ENCODE assay signal across 27 mouse cellular contexts in the genomic region with DNA sequence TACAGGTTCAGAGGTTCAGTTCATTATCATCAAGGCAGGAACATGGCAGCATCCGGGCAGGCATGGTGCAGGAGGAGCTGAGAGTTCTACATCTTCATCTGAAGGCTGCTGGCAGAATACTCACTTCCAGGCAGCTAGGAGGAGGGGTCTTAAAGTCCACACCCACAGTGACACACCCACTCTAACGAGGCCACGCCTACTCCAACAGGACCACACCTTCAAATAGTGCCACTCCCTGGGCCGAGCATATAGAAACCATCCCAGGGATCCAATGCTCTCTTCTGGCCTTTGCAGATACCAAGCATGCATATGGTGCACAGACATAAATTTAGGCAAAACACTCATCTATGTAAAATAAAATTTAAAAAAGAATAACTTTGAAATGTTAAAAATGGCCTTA.
DNase-seq lines count a peak whose midpoint lies in the region; ATAC-seq and TF ChIP-seq lines count a peak whose summit lies in the region.
"Had no signal": no experiment of that assay in that cellular context is flagged by ENCODE, and none has a peak within 500 bp of the region (broad histone marks: within the 10 kb centered on the region; RNA-seq: fewer than 3 reads in every experiment).

No protein-coding gene starts in this region.

- intact Hi-C loops in heart, postnatal 36 days (cut with DNase I) = no loop called here

- H3K36me3 ChIP-seq in heart, embryonic 10.5 days = no peaks in the 10 kb centered on the region
- no peaks in the 10 kb centered on the region for H3K36me3 ChIP-seq in liver, embryonic 11.5 days (ENCODE audit: control insufficient read depth, insufficient read depth, low read length)
- no peaks in the 10 kb centered on the region for H3K36me3 ChIP-seq in liver, embryonic 16.5 days (ENCODE audit: control insufficient read depth, insufficient read depth)
- H3K36me3 ChIP-seq: embryonic facial prominence, embryonic 13.5 days; forebrain, embryonic 10.5 days; forebrain, embryonic 15.5 days; heart, embryonic 13.5 days; limb, embryonic 13.5 days; midbrain, embryonic 13.5 days; neural tube, embryonic 13.5 days had no signal

- H3K4me1 ChIP-seq in heart, embryonic 10.5 days = peaks cover 15% of the 10 kb centered on the region; the same call in 1 of the 2 replicates
- peaks cover 19% of the 10 kb centered on the region for H3K4me1 ChIP-seq in liver, embryonic 11.5 days (replicated peaks; ENCODE audit: control insufficient read depth, insufficient read depth, low read length)
- H3K4me1 ChIP-seq in liver, embryonic 16.5 days (ENCODE audit: control insufficient read depth, low read depth, low read length) = peaks cover 27% of the 10 kb centered on the region
- peaks cover 20% of the 10 kb centered on the region for H3K4me1 ChIP-seq in cerebellum, adult 2 months (ENCODE audit: control insufficient read depth, insufficient read depth, low read length)

- H3K27ac ChIP-seq in heart, embryonic 10.5 days = no peak overlapping the region
- H3K27ac ChIP-seq in liver, embryonic 11.5 days (ENCODE audit: low read depth, low read length) = no peak overlapping the region
- H3K27ac ChIP-seq in liver, embryonic 16.5 days (ENCODE audit: low read length) = no peak overlapping the region
- H3K27ac ChIP-seq in cerebellum, adult 2 months (ENCODE audit: insufficient read depth, low read length) = no peak overlapping the region
- H3K27ac ChIP-seq: embryonic facial prominence, embryonic 13.5 days; forebrain, embryonic 10.5 days; forebrain, embryonic 15.5 days; heart, embryonic 13.5 days; limb, embryonic 13.5 days; macrophage; midbrain, embryonic 13.5 days; neural tube, embryonic 13.5 days had no signal

- 66% methylated on average over 4 of the region's 4 CpGs for WGBS in heart, embryonic 10.5 days
- 60% methylated on average over 4 of the region's 4 CpGs for WGBS in liver, embryonic 11.5 days
- whole genome bisulfite sequencing in liver, embryonic 16.5 days (ENCODE audit: insufficient replicate concordance) = 48% methylated on average over 4 of the region's 4 CpGs
- 84% methylated on average over 4 of the region's 4 CpGs for WGBS in cerebellum, adult 2 months

- TF ChIP-seq CTCF in cerebellum, adult 2 months (IDR thresholded peaks at IDR 0.05; ENCODE audit: borderline replicate concordance, insufficient read depth, low read depth, low read length) = no peak

- H3K4me2 ChIP-seq in liver, embryonic 11.5 days = no peak overlapping the region
- no peak overlapping the region for H3K4me2 ChIP-seq in liver, embryonic 16.5 days (ENCODE audit: low read depth, low read length)
- H3K4me2 ChIP-seq: embryonic facial prominence, embryonic 13.5 days; forebrain, embryonic 15.5 days; heart, embryonic 13.5 days; limb, embryonic 13.5 days; midbrain, embryonic 13.5 days; neural tube, embryonic 13.5 days had no signal

- no peaks in the 10 kb centered on the region for H3K9me3 ChIP-seq in heart, embryonic 10.5 days
- no peaks in the 10 kb centered on the region for H3K9me3 ChIP-seq in liver, embryonic 11.5 days (ENCODE audit: control insufficient read depth, low read length)
- no peaks in the 10 kb centered on the region for H3K9me3 ChIP-seq in liver, embryonic 16.5 days (replicated peaks; ENCODE audit: control insufficient read depth, low read length)
- H3K9me3 ChIP-seq: embryonic facial prominence, embryonic 13.5 days; forebrain, embryonic 10.5 days; forebrain, embryonic 15.5 days; heart, embryonic 13.5 days; limb, embryonic 13.5 days; midbrain, embryonic 13.5 days; neural tube, embryonic 13.5 days had no signal

- peak; percentile 53; the same call in 1 of the 2 replicates for ATAC-seq in liver, embryonic 11.5 days (replicated peaks; ENCODE audit: low FRiP score)
- peak; percentile 65; the same call in 1 of the 2 replicates for ATAC-seq in liver, embryonic 16.5 days (ENCODE audit: low read depth)
- ATAC-seq: activated CD4-positive, CD25-positive, alpha-beta regulatory T cell, adult 4 months; forebrain, embryonic 15.5 days; hindbrain, embryonic 16.5 days; midbrain, embryonic 13.5 days had no signal

- H3K27me3 ChIP-seq in heart, embryonic 10.5 days (ENCODE audit: insufficient read depth, poor library complexity, severe bottlenecking) = 0 out of 2 replicates have a peak, but pooled peaks cover 18% of the 10 kb centered on the region
- H3K27me3 ChIP-seq in liver, embryonic 11.5 days (replicated peaks; ENCODE audit: control insufficient read depth, insufficient read depth, low read length) = no peaks in the 10 kb centered on the region
- H3K27me3 ChIP-seq in liver, embryonic 16.5 days (ENCODE audit: control insufficient read depth, insufficient read depth, low read depth, low read length) = no peaks in the 10 kb centered on the region
- H3K27me3 ChIP-seq in cerebellum, adult 2 months (ENCODE audit: control insufficient read depth, insufficient read depth, low read length) = no peaks in the 10 kb centered on the region
- H3K27me3 ChIP-seq: forebrain, embryonic 15.5 days; midbrain, embryonic 13.5 days; neural tube, embryonic 13.5 days had no signal

- TF ChIP-seq POLR2A in cerebellum, adult 2 months (IDR thresholded peaks at IDR 0.05; ENCODE audit: borderline replicate concordance, insufficient read depth, low read length) = no peak

- H3K4me3 ChIP-seq in heart, embryonic 10.5 days = no peak overlapping the region
- no peak overlapping the region for H3K4me3 ChIP-seq in liver, embryonic 11.5 days (ENCODE audit: low read depth, low read length)
- H3K4me3 ChIP-seq in liver, embryonic 16.5 days (ENCODE audit: low read depth, low read length) = no peak overlapping the region
- no peak overlapping the region for H3K4me3 ChIP-seq in cerebellum, adult 2 months (replicated peaks; ENCODE audit: insufficient read depth, low read depth, low read length)
- H3K4me3 ChIP-seq: embryonic facial prominence, embryonic 13.5 days; forebrain, embryonic 10.5 days; forebrain, embryonic 15.5 days; heart, embryonic 13.5 days; limb, embryonic 13.5 days; midbrain, embryonic 13.5 days; neural tube, embryonic 13.5 days had no signal

- no peak overlapping the region for H3K9ac ChIP-seq in liver, embryonic 11.5 days (ENCODE audit: low read depth, low read length)
- no peak overlapping the region for H3K9ac ChIP-seq in liver, embryonic 16.5 days (ENCODE audit: low read depth, low read length)
- H3K9ac ChIP-seq: embryonic facial prominence, embryonic 13.5 days; forebrain, embryonic 15.5 days; heart, embryonic 13.5 days; limb, embryonic 13.5 days; midbrain, embryonic 13.5 days; neural tube, embryonic 13.5 days had no signal

- DNase-seq in heart, embryonic 10.5 days (ENCODE audit: low spot score) = peak; percentile 89
- DNase-seq in heart, postnatal 36 days = no peak
- DNase-seq in R1 (ENCODE audit: low read depth, low spot score) = peak; percentile 31
- no peak for DNase-seq in liver, embryonic 11.5 days (ENCODE audit: low spot score)
- DNase-seq in spleen, adult 12 weeks (ENCODE audit: low spot score) = no peak
- DNase-seq in cerebellum, adult 2 months = no peak
- DNase-seq: adrenal gland, postnatal 10 days; cerebellum, adult 18-20 months; cerebellum, postnatal 25 days; gastrocnemius, postnatal 36 days; heart, postnatal 10 days; kidney, adult 2 months; kidney, postnatal 4 days; lung, adult 2 months; lung, postnatal 10 days; thymus, postnatal 4 days had no signal

Comparison
In these comparisons a context has a peak if more than half of its experiments do, and no peak if none do; other contexts are left out.
1. DNase-seq: peak in heart, embryonic 10.5 days (single experiment) and R1 (single experiment); none in heart, postnatal 36 days (0 of 2), liver, embryonic 11.5 days (single experiment), spleen, adult 12 weeks (single experiment) and cerebellum, adult 2 months (0 of 2).